Mouse (Mus musculus): ENCODE measurements around the gene Cep72. TPM values are rescaled to one million over a fixed set of nuclear protein-coding genes. Genes with fewer than 3 reads are reported as not detected.
"Not testable (repeated sequence)": the region's sequence is repeated elsewhere in the genome, so short reads cannot be mapped to it uniquely, and the experiment has no call there.

Cep72 gene
- polyA plus RNA-seq, 1 experiment = 2.8 TPM

- 86% methylated on average over 2 of the region's 2 CpGs for WGBS
- no peak for DNase-seq (ENCODE audit: low read depth, low spot score)
Observed at GRCm38 (mm10) chr13:74035776-74036175, 26.3 kb downstream of the Cep72 start.

GRCm38 (mm10) chr13:74034756-74035155 lies 27.3 kb downstream of the Cep72 start:
- DNase-seq (ENCODE audit: low read depth, low spot score) = no peak
- WGBS = 43% methylated on average over 2 of the region's 2 CpGs

- WGBS = 82% methylated on average over 8 of the region's 8 CpGs
- DNase-seq (ENCODE audit: low read depth, low spot score) = no peak
Observed at GRCm38 (mm10) chr13:74031133-74031532, 31.0 kb downstream of the Cep72 start.

- no peak for DNase-seq (ENCODE audit: low read depth, low spot score)
- 88% methylated on average over 7 of the region's 7 CpGs for WGBS
Observed at GRCm38 (mm10) chr13:74030691-74031090, 31.4 kb downstream of the Cep72 start.

GRCm38 (mm10) chr13:74029013-74029412 lies 33.1 kb downstream of the Cep72 start:
- no peak for DNase-seq (ENCODE audit: low read depth, low spot score)
- 80% methylated on average over 2 of the region's 2 CpGs for WGBS

GRCm38 (mm10) chr13:74028116-74028515 lies 34.0 kb downstream of the Cep72 start:
- DNase-seq (ENCODE audit: low read depth, low spot score) = no peak
- 80% methylated on average over 2 of the region's 2 CpGs for WGBS

- WGBS = 10% methylated on average over 2 of the region's 2 CpGs
- DNase-seq (ENCODE audit: low read depth, low spot score) = no peak
Observed at GRCm38 (mm10) chr13:74026215-74026614, 35.9 kb downstream of the Cep72 start.

GRCm38 (mm10) chr13:74025151-74026081 lies 36.7 kb downstream of the Cep72 start:
- DNase-seq (ENCODE audit: low read depth, low spot score) = no peak
- 16% methylated on average over 4 of the region's 4 CpGs for whole genome bisulfite sequencing

GRCm38 (mm10) chr13:74019006-74019405 lies 43.1 kb downstream of the Cep72 start:
- WGBS = 40% methylated on average over 8 of the region's 8 CpGs
- DNase-seq (ENCODE audit: low read depth, low spot score) = not testable (repeated sequence)

GRCm38 (mm10) chr13:74017426-74017825 lies 44.7 kb downstream of the Cep72 start:
- no peak for DNase-seq (ENCODE audit: low read depth, low spot score)
- 34% methylated on average over 4 of the region's 4 CpGs for WGBS

- WGBS = 66% methylated on average over 4 of the region's 4 CpGs
- DNase-seq (ENCODE audit: low read depth, low spot score) = no peak
Observed at GRCm38 (mm10) chr13:74015908-74016307, 46.2 kb downstream of the Cep72 start.

GRCm38 (mm10) chr13:74010678-74011077 lies 51.4 kb downstream of the Cep72 start:
- DNase-seq (ENCODE audit: low read depth, low spot score) = no peak
- WGBS = 13% methylated on average over 3 of the region's 3 CpGs

GRCm38 (mm10) chr13:74009791-74010614 lies 52.1 kb downstream of the Cep72 start:
- WGBS = under 1% methylated on average over 55 of the region's 55 CpGs
- no peak for DNase-seq (ENCODE audit: low read depth, low spot score)

GRCm38 (mm10) chr13:74008948-74009718 lies 53.0 kb downstream of the Cep72 start, which contains the start of gene Tppp:
TSS of gene Tppp (plus strand) at chr13:74009407.
- WGBS = under 1% methylated on average over 56 of the region's 56 CpGs
- peak; percentile 84 for DNase-seq (ENCODE audit: low read depth, low spot score)

- DNase-seq (ENCODE audit: low read depth, low spot score) = not testable (repeated sequence)
- 68% methylated on average over 2 of the region's 2 CpGs for WGBS
Observed at GRCm38 (mm10) chr13:74008216-74008615, 53.9 kb downstream of the Cep72 start.

GRCm38 (mm10) chr13:74006881-74007280 lies 55.2 kb downstream of the Cep72 start:
- not testable (repeated sequence) for DNase-seq (ENCODE audit: low read depth, low spot score)
- WGBS = 96% methylated on average over 4 of the region's 4 CpGs

GRCm38 (mm10) chr13:74001492-74001891 lies 60.6 kb downstream of the Cep72 start:
- DNase-seq (ENCODE audit: low read depth, low spot score) = no peak
- 55% methylated on average over 4 of the region's 4 CpGs for WGBS

- WGBS = 89% methylated on average over 6 of the region's 6 CpGs
- no peak for DNase-seq (ENCODE audit: low read depth, low spot score)
Observed at GRCm38 (mm10) chr13:74000961-74001360, 61.1 kb downstream of the Cep72 start.

- DNase-seq (ENCODE audit: low read depth, low spot score) = no peak
Observed at GRCm38 (mm10) chr13:74000519-74000918, 61.6 kb downstream of the Cep72 start.

- WGBS = 88% methylated on average over 4 of the region's 4 CpGs
- DNase-seq (ENCODE audit: low read depth, low spot score) = no peak
Observed at GRCm38 (mm10) chr13:73996456-73996855, 65.6 kb downstream of the Cep72 start.

Measured in large intestine, adult 2 months (tissue).